Mouse (Mus musculus): ENCODE results near the gene Fbxw7.

The Fbxw7 gene

GRCm38 (mm10) chr3:84906528-84906927 is 91.5 kb downstream of the Fbxw7 start:
- no peak for DNase-seq

- DNase-seq = no peak
Observed at GRCm38 (mm10) chr3:84914284-84914683, 99.2 kb downstream of the Fbxw7 start.

- no peak for DNase-seq
Observed at GRCm38 (mm10) chr3:84917903-84918679, 103.0 kb downstream of the Fbxw7 start.

DNA sequence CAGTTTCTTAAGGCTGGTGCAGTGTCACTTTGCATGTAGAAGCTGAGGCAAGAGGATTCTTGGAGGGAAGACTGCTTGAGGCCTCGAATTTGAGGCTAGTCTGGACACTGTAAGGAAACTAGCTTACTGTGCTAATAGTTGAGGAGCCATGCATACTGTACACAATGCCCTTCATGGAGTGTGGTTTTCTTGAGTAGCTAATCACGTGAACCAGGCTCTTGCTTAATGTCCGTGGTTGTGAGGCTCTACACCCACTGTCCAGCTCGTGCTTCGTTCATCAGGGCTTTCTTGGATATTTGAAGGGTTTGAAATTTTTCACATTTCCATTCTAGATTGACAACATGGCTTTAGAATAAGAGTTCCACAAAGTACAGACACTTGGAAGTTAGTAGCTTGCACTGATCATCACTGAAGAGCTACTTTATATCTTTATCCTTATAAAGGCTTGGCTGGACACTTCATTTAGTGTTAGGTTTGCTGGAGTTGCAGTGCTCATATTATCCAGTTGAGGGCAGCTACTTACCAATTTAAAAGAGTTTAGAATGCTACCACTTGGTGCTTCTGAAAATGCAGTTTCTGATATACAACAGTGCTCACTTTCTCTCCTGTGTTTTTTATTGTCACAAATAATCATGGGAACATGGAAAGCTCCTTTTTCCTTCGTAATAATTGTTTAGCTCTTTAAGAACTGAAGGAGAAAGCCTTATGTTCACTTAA is 106.8 kb downstream of the Fbxw7 start:
- peak; percentile 11 for DNase-seq

DNA sequence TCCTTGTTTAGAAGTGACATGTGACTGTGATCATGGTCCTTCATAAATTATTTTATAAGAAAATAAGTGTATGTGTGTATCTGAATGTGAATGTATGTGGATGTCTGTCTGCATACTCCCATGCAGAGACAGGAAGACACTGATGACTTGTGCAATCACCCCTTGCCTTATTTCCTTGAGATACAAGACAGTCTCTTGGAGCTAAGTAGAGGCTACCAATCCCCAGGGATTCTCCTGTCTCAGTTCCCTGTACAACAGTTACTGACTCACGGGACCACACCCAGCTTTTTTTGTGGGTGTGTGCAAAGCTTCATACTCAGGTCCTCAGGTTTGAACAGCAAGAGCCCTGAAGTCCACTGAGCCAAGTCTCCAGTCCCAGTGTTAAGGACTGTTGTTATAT is 108.2 kb downstream of the Fbxw7 start:
- DNase-seq = no peak

DNA sequence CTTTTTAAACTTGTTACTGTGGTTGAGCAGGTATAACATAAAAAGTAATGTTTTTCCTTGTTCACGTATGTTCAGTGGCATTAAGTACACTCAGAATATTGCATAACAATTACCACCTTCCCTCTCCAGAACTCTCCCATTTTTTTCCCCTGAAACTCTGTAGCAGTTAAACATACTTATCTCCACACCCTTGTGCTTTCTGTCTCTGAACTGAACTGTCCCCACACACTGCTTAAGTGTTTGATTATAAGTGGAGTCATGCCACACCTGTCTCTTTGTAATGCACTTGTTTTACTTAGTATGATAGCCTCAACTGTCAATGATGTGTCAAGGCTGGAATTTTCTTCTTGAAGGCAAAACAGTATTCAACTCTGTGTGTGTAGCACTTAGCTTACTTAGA is 108.6 kb downstream of the Fbxw7 start:
- no peak for DNase-seq

GRCm38 (mm10) chr3:84925229-84925628 is 110.2 kb downstream of the Fbxw7 start:
- no peak for DNase-seq

GRCm38 (mm10) chr3:84926140-84926539 is 111.1 kb downstream of the Fbxw7 start:
- DNase-seq = no peak

DNA sequence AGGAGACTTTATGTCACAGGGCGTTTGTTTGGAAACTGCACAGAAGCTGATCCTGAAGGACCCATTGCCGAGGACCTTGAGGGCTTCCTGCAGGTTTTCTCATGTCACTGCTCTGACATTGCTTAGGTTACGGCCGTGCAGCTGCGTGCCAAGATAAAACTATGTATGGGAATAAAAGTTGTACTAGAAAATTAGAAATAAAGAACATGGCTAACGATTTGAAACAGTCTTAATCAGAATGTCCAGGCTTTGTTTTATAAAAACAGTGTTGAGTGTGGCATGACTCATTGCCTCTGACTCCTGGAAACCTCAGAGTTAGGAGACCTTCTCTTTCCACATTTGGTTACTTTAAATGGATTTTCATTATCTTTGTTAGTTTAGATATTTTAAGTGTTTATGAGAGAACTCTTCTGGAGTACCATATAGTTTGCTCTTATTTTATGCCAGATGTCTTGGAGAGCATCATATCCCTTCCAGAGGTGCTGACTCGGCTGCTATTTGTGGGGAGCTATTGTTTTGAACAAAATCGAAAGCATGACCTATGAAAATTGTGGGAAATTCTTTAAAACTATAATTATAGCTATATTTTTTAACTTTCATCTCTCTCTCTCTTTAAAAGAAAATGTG is 112.2 kb downstream of the Fbxw7 start:
- DNase-seq = no peak

DNA sequence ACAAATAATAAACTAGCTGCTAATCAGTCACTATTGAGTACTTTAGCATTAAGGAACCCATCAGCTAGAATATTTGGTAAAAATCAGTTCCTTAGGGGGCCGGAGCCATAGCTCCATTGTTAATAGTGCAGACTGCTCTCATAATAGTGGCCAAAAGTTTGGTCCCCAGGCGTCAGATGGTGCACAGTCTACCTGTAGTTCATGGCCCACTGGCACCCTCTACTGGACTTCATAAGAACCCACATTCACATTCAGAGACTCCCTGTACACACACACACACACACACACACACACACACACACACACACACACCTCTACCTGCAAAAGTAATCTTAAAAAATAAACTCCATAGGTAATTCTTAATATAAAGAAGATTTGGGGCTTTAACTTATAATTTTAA is 112.8 kb downstream of the Fbxw7 start:
- DNase-seq = no peak

- DNase-seq = no peak
Observed at GRCm38 (mm10) chr3:84929171-84929570, 114.1 kb downstream of the Fbxw7 start.

DNA sequence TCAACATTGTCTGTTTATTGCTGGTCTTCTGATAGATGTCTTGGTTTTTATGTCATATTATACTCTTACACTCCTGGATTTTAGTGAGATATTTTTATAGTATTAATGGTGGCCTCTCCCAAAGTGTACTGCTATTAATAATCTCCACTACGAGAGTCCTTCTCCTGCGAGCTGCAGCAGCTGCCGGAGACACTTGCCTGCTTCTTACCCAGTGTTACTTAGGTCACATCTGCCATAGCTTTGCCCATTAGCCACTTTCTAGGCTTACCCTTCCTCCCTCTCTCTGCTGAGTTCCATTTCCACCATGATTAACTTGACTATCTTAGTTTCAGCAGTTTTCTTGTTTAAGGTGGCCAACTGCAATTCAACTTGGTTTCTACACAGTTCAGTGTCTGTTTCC is 115.6 kb downstream of the Fbxw7 start:
- DNase-seq = no peak

DNA sequence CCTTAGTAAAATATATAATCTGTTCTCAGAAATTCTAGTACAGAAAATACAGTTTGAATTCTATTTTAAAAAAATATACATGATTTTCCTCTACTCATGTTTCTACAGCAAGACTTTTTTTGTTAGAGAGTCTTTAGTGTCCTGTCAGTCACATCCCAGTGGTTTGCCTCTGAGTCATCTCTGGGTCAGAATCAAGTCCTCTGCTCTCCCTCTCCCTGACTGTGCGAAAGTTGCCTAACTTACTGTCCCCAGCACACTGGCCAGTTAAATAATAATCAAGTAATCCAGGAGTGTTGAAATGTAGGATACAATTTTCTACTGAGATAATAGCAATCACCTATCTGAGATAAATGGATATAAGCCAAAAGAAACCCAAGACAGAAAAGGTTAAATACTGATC is 120.7 kb downstream of the Fbxw7 start:
- no peak for DNase-seq

DNA sequence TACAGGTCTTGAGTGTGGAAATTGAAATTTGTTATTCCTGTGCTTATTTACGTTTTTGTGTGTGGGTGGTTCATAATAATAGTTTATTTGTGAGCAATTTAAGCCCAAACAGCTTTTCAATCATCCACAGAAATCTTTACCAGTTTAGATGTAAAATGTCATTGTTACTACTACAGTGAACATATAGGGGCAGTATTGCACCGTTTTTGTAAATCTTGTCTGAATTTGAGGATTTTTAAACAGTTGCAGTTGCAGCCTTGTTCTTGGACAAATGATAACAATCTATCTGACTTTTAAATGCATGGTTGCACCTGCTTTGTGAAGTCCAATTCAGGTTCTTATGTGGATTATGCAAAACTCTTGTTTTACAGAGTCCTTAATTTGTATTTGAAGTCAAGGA is 121.2 kb downstream of the Fbxw7 start:
- no peak for DNase-seq

DNA sequence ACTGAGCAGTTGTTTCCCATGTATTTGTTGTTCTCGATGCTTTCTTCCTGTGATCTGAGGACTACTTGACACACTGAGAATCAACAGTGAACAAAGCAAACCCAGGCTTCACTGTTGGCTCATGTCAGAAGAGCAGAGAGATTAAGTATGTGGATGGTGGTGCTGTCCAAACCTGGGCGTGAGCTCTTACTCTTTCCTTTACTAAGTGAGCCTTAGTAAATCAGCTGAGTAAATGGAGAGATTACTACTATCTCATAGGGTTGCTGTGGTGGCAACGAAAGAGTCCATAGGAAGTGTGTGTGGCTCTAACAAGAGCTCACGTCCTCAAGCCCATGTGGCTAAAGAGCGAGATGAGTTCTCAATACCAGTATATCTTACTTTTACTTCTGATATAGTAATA is 121.9 kb downstream of the Fbxw7 start:
- no peak for DNase-seq

DNA sequence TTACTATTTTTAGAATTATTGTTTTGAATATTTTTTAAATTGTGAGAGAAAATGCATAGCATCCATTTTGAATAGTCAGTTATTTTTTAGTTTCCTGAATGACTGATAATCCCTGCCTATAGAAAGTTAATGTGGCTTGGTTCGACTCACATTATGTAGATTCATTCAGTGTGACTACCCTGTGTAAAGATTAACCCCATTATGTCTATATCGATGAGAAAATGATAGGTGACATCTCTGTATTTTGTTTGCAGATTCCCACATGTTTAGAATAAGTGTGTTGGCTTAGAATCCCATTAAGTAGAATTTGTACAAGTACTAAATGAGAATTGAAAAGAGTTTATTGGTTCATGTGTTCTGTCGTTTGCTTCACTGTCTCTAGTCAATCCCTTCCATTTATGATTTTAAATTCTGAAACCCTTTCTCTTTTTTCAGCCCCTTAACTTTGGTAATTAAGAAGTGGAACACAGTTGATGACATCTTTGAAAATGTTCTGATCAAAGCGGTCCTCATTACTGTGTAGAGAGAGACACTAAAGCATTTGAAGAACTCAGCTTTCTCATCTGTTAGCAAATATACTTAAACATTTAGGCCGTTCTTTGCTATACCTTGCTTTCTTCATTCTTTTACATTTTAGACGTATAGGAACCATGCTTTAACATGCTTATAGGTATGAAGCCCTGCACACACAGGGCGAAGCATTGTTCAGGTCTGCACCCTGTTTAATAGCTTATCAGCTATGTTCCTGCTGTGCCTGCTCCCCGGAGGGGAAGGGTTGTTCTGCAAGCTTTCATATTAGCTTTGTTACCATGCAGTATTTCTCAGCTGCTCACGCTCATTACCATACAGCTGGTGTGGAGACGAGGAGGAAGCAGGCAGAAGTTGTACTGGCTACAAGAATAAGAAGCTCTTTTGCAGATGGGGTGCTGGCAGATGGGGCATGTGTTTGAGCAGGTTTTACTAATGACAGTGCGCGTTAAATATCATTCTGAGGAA is 122.6 kb downstream of the Fbxw7 start:
- no peak for DNase-seq

DNA sequence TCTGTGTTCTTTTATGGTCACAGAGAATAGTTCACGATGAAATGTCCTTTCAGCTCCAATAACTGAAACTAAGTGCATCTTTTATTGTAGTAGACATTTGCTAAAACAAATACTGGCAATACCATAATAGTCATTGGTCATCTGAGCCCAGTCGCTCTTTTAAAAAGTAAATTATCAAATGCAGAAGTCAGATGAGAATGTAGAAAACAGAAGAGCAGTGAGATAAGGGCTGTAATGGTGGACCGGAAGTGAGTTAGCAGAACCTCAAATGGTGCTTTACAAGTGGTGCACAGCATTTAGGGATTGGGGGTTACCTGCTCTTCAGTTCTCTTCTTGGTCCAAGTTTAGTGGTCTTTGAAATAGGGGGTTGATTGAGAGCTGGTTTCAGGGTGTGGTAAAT is 129.9 kb downstream of the Fbxw7 start:
- no peak for DNase-seq

- DNase-seq = no peak
Observed at GRCm38 (mm10) chr3:84946381-84946780, 131.3 kb downstream of the Fbxw7 start.

- no peak for DNase-seq
Observed at GRCm38 (mm10) chr3:84949387-84949786, 134.3 kb downstream of the Fbxw7 start.

- DNase-seq = no peak
Observed at GRCm38 (mm10) chr3:84951698-84952097, 136.6 kb downstream of the Fbxw7 start.

DNA sequence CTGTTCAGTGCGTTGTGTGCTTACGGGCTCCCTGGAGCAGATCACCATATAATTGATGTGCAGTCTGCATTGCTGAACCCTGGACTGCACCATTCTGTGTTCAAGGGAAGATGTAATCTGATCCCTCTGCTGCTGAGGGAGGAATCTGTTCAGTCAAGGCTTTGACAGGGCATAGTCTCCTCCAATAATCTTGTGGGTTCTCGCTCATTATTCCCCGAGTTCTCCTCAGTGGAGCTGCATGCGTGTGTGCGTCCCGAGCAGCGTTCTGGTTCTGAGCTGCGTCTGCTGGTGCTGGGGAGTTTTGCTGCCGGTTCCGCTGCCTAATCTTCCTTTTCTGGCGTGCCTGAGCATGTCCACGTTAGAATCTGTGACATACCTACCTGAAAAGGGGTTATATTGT is 137.1 kb downstream of the Fbxw7 start:
- DNase-seq = peak; percentile 46

GRCm38 (mm10) chr3:84952585-84953187 is 137.6 kb downstream of the Fbxw7 start:
- no peak for DNase-seq

Data from kidney, adult 18-20 months (tissue).